Mouse (Mus musculus) small intestine, adult 2 months (tissue): ENCODE data around the gene Adcy4. TPM values are rescaled to one million over a fixed set of nuclear protein-coding genes. Genes with fewer than 3 reads are reported as not detected.
A peak's percentile ranks its signal among the peaks of the same experiment; 100 is the strongest.

Experiments used
- H3K27ac ChIP-seq: fragments of 200-500 bp; 2 replicates; pipeline ENCODE4 v1.5.1; 2012; ENCODE audit warnings: low read depth, low read length, control low read depth, inconsistent platforms; ENCODE audit not compliant: insufficient read depth
- H3K27me3 ChIP-seq: fragments of 200-500 bp; 2 replicates; pipeline ENCODE4 v1.6.1; 2012; ENCODE audit warnings: mild to moderate bottlenecking, moderate library complexity, low read length, inconsistent platforms; ENCODE audit not compliant: control insufficient read depth, insufficient read depth
- H3K36me3 ChIP-seq: fragments of 200-500 bp; 2 replicates; pipeline ENCODE4 v1.6.1; 2012; ENCODE audit warnings: mild to moderate bottlenecking, low read length, control low read depth, inconsistent platforms; ENCODE audit not compliant: control insufficient read depth, insufficient read depth
- H3K4me1 ChIP-seq: fragments of 200-500 bp; 2 replicates; pipeline ENCODE4 v1.6.1; 2012; ENCODE audit warnings: low read length, inconsistent platforms, mixed read lengths; ENCODE audit not compliant: control insufficient read depth, insufficient read depth, insufficient read length
- H3K4me3 ChIP-seq: fragments of 200-500 bp; 2 replicates; pipeline ENCODE4 v1.5.1; 2012; ENCODE audit warnings: low read depth, mild to moderate bottlenecking, control low read depth, inconsistent platforms, low read length, moderate library complexity
- CTCF ChIP-seq: fragments of 200-500 bp; IDR thresholded peaks from 2 replicates; pipeline ENCODE4 v1.5.1; 2012; ENCODE audit warnings: low read depth, mild to moderate bottlenecking, control low read depth, inconsistent platforms, low read length, moderate library complexity, mixed read lengths; ENCODE audit not compliant: insufficient replicate concordance, insufficient read length; ENCODE audit errors: extremely low read depth
- POLR2A ChIP-seq: fragments of 200-500 bp; IDR thresholded peaks from 2 replicates; pipeline ENCODE4 v1.6.1; 2012; ENCODE audit warnings: low read depth, mild to moderate bottlenecking, control low read depth, inconsistent platforms, low read length, moderate library complexity
- WGBS: fragments of 180-500 bp; shearing (Covaris S2); methylation state at CpG from one replicate; pipeline ENCODE4 v1.1.7; 2018; 5-methylcytosine and 5-hydroxymethylcytosine counted together
- polyA plus RNA-seq: library from polyadenylated mRNA; depleted of rRNA; stranded (reverse); fragments of >200 nt; gene quantifications from 2 replicates; pipeline ENCODE4 v1.2.3, GENCODE M21; 2012; rRNA removed

Adcy4 gene
- 3.3 and 6.1 TPM in 2 replicates for polyA plus RNA-seq

GRCm38 (mm10) chr14:55783958-55784235 lies at the start of gene Adcy4:
Gene Adcy4 (minus strand): TSS chr14:55784095.
- WGBS = 59% methylated on average over 13 of the region's 13 CpGs
- peaks cover 6% of the 10 kb centered on the region for H3K4me1 ChIP-seq
- no peak for TF ChIP-seq POLR2A
- no peak for TF ChIP-seq CTCF
- H3K4me3 ChIP-seq = peak within 1 kb of the TSS; percentile 55
- H3K27me3 ChIP-seq = no peaks in the 10 kb centered on the region
- peak within 1 kb of the TSS; percentile 44; the same call in 1 of the 2 replicates for H3K27ac ChIP-seq
- H3K36me3 ChIP-seq = peaks cover 11% of the 10 kb centered on the region; the same call in 1 of the 2 replicates

DNA sequence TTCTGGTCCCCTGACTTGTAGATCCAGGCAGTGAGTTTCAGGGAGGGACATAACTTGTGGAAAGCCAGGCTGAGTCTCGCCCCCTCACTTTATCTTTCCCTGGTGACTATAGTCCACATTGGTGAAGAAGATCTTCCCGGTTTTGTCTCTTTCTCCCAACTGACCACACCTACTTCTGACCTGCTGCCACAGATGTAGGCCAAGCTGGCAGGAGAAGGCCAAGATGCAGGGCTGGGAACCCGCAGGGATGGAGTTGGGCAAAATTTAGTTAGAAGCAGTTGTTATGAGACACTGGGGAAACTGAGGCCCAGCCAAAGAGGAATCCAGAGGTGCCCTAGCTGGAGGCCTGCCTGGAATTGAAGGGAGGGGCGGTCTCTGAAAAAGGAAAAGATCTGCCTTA lies 49.2 kb upstream of the Adcy4 start:
- WGBS = 74% methylated on average over 4 of the region's 4 CpGs

DNA sequence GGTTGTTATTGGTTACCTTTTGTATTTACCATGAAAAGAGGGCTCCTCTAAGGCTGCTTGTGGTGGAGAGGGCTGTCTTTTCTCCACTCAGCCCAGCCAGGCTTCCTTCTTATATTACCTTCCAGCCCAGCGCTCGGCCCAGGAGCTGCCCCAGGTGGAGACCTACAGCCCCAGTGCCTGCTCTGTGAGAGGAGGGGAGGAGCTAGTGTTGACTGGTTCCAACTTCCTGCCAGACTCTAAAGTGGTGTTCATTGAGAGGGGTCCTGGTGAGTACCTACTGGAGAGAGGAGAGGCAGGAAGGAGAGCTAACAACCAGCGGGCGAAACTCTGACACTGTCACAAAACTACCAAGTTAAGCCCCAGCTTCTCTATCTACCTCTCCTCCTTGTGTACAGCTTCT lies 46.4 kb upstream of the Adcy4 start:
- peaks cover 7% of the 10 kb centered on the region for H3K27me3 ChIP-seq
- no peaks in the 10 kb centered on the region for H3K36me3 ChIP-seq
- TF ChIP-seq POLR2A = no peak
- TF ChIP-seq CTCF = no peak
- no peaks in the 10 kb centered on the region for H3K4me1 ChIP-seq
- no peak overlapping the region for H3K27ac ChIP-seq
- no peak overlapping the region for H3K4me3 ChIP-seq
- WGBS = 70% methylated on average over 4 of the region's 4 CpGs

More for the DNA sequence above, 49.2 kb upstream of the Adcy4 start:
- TF ChIP-seq POLR2A (no peak), CTCF (no peak)
- Histone ChIP-seq H3K27me3 (no peaks in the 10 kb centered on the region), H3K4me1 (no peaks in the 10 kb centered on the region), H3K4me3 (no peak overlapping the region), H3K36me3 (no peaks in the 10 kb centered on the region), H3K27ac (no peak overlapping the region)

DNA sequence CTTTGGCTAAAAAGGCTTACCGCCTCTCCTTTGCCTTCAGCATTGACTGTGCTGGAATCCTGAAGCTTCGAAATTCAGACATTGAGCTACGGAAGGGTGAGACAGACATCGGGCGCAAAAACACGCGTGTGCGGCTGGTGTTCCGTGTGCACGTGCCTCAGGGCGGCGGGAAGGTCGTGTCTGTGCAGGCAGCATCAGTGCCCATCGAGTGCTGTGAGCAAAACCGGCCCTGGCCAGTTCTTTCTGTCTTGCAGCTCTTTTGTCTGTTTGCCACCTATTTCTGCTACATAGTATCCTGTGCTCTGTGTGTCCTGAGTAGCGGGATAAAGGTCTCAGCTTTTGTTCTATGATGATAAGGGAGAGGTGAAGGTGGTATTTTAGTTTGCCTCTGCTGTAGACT lies 46.0 kb upstream of the Adcy4 start:
- 89% methylated on average over 16 of the region's 16 CpGs for WGBS
- no peak overlapping the region for H3K27ac ChIP-seq
- H3K4me3 ChIP-seq = no peak overlapping the region
- H3K36me3 ChIP-seq = no peaks in the 10 kb centered on the region
- peaks cover 11% of the 10 kb centered on the region for H3K27me3 ChIP-seq
- no peaks in the 10 kb centered on the region for H3K4me1 ChIP-seq
- TF ChIP-seq CTCF (no peak), POLR2A (no peak)

- TF ChIP-seq POLR2A (no peak), CTCF (no peak)
These were observed 44.9 kb upstream of the Adcy4 start for GRCm38 (mm10) chr14:55828716-55829263.

DNA sequence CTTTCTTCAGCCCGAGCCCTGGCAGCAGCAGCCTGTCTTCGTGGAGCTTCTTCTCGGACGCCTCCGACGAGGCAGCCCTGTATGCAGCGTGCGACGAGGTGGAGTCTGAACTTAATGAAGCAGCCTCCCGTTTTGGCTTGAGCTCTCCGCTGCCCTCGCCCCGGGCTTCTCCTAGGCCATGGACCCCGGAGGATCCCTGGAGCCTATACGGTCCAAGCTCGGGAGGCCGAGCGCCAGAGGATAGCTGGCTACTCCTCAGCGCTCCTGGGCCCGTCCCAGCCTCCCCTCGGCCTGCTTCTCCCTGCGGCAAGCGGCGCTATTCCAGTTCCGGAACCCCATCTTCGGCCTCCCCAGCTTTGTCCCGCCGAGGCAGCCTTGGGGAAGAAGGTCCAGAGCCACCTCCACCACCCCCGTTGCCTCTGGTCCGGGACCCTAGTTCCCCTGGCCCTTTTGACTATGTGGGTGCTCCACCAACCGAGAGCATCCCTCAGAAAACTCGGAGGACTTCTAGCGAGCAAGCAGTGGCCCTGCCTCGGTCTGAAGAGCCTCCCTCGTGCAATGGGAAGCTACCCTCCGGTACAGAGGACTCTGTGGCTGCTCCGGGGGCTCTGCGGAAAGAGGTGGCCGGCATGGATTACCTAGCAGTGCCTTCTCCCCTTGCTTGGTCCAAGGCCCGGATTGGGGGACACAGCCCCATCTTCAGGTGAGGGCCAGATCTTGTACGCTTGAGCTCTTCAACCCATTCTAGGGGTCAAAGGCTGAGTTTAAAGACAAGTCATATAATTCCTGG lies 42.9 kb upstream of the Adcy4 start:
- Histone ChIP-seq H3K27ac (no peak overlapping the region), H3K27me3 (peaks cover 28% of the 10 kb centered on the region), H3K4me3 (peak overlapping the region; percentile 19), H3K4me1 (peaks cover 5% of the 10 kb centered on the region), H3K36me3 (no peaks in the 10 kb centered on the region)
- WGBS = 62% methylated on average over 41 of the region's 41 CpGs
- TF ChIP-seq CTCF = no peak

More at GRCm38 (mm10) chr14:55828716-55829263, 44.9 kb upstream of the Adcy4 start:
- no peak overlapping the region for H3K27ac ChIP-seq
- no peak overlapping the region for H3K4me3 ChIP-seq
- peaks cover 21% of the 10 kb centered on the region for H3K27me3 ChIP-seq
- H3K4me1 ChIP-seq = no peaks in the 10 kb centered on the region
- WGBS = 39% methylated on average over 3 of the region's 3 CpGs
- no peaks in the 10 kb centered on the region for H3K36me3 ChIP-seq

- Histone ChIP-seq H3K27me3 (peaks cover 28% of the 10 kb centered on the region), H3K36me3 (no peaks in the 10 kb centered on the region), H3K27ac (no peak overlapping the region), H3K4me1 (peaks cover 5% of the 10 kb centered on the region), H3K4me3 (peak overlapping the region; percentile 19)
- WGBS = 39% methylated on average over 15 of the region's 15 CpGs
- TF ChIP-seq POLR2A = no peak
These were observed 42.2 kb upstream of the Adcy4 start for GRCm38 (mm10) chr14:55826142-55826541.
